Mouse (Mus musculus) limb, embryonic 14.5 days (tissue): ENCODE data around the gene Olfr1427. TPM values are rescaled to one million over a fixed set of nuclear protein-coding genes. Genes with fewer than 3 reads are reported as not detected.

Experiments used
- ATAC-seq: fragments of 200-750 bp; cut with Nextera tagmentation; 2 replicates; pipeline ENCODE4 v1.8.0; 2017; ENCODE audit warnings: low read depth, moderate number of reproducible peaks, moderate TSS enrichment; ENCODE audit not compliant: low FRiP score
- DNase-seq: peaks from one replicate; pipeline ENCODE4 v3.0.0-alpha.2; 2015; ENCODE audit warnings: low spot score
- H3K27ac ChIP-seq: fragments of 300-500 bp; sonication (generic); replicated peaks from 2 replicates; pipeline ENCODE4 v1.5.1; 2014; ENCODE audit warnings: low read depth, mild to moderate bottlenecking, low read length, moderate library complexity, mixed read lengths
- H3K27me3 ChIP-seq: fragments of 300-500 bp; sonication (generic); 2 replicates; pipeline ENCODE4 v1.6.1; 2014; ENCODE audit warnings: low read length, mixed read lengths; ENCODE audit not compliant: control insufficient read depth, insufficient read depth
- H3K36me3 ChIP-seq: fragments of 300-500 bp; sonication (generic); 2 replicates; pipeline ENCODE4 v1.6.1; 2014; ENCODE audit warnings: mild to moderate bottlenecking, low read length, moderate library complexity, mixed read lengths; ENCODE audit not compliant: control insufficient read depth, insufficient read depth
- H3K4me1 ChIP-seq: fragments of 300-500 bp; sonication (generic); 2 replicates; pipeline ENCODE4 v1.6.1; 2014; ENCODE audit warnings: antibody characterized with exemption, low read length, mixed read lengths; ENCODE audit not compliant: control insufficient read depth, insufficient read depth
- H3K4me2 ChIP-seq: fragments of 300-500 bp; sonication (generic); replicated peaks from 2 replicates; pipeline ENCODE4 v1.6.1; 2014; ENCODE audit warnings: low read depth, mild to moderate bottlenecking, low read length, moderate library complexity; ENCODE audit not compliant: severe bottlenecking
- H3K4me3 ChIP-seq: fragments of 300-500 bp; sonication (generic); replicated peaks from 2 replicates; pipeline ENCODE4 v1.5.1; 2014; ENCODE audit warnings: low read length
- H3K9ac ChIP-seq: fragments of 300-500 bp; sonication (generic); 2 replicates; pipeline ENCODE4 v1.6.1; 2014; ENCODE audit warnings: mild to moderate bottlenecking, low read depth, low read length, moderate library complexity; ENCODE audit not compliant: severe bottlenecking
- H3K9me3 ChIP-seq: fragments of 300-500 bp; sonication (generic); 2 replicates; pipeline ENCODE4 v1.6.1; 2016; ENCODE audit warnings: low read length; ENCODE audit not compliant: control insufficient read depth
- POLR2A ChIP-seq: fragments of 200-500 bp; IDR thresholded peaks from 2 replicates; pipeline ENCODE4 v1.8.0; 2012; ENCODE audit warnings: inconsistent platforms, mild to moderate bottlenecking, moderate library complexity, borderline replicate concordance; ENCODE audit not compliant: insufficient read depth, insufficient read length; ENCODE audit errors: extremely low read depth
- WGBS: fragments of 180-500 bp; shearing (Covaris S2); extraction: QIAGEN DNeasy Blood & Tissue Kit; methylation state at CpG from one replicate; pipeline ENCODE4 v1.1.7; 2014; 5-methylcytosine and 5-hydroxymethylcytosine counted together
- polyA plus RNA-seq, 2 experiments: library from polyadenylated mRNA; depleted of rRNA in 1 of 2; stranded (reverse) in 1 of 2; unstranded in 1 of 2; fragments of >200 nt; fragmentation: Nextera tagmentation in 1 of 2; extraction: Ambion mirVana in 1 of 2; gene quantifications; 2 replicates each; pipeline versions ENCODE4 v1.2.1 to v1.2.3; 2012 to 2014

Gene Olfr1427
- polyA plus RNA-seq (2012; rRNA removed) (not detected in 2 replicates), polyA plus RNA-seq (2014; fragmentation: Nextera tagmentation; extraction: Ambion mirVana) (not detected in 2 replicates)

GRCm38 (mm10) chr19:12103234-12103633, at the start of gene Olfr1427:
Gene Olfr1427 (minus strand): TSS chr19:12103334.
- Histone ChIP-seq H3K27me3 (no peaks in the 10 kb centered on the region), H3K36me3 (no peaks in the 10 kb centered on the region), H3K4me2 (no peak within 1 kb of the TSS), H3K9ac (no peak within 1 kb of the TSS), H3K9me3 (no peaks in the 10 kb centered on the region), H3K4me3 (no peak within 1 kb of the TSS), H3K27ac (no peak within 1 kb of the TSS), H3K4me1 (no peaks in the 10 kb centered on the region)
- DNase-seq (no peak), ATAC-seq (no peak)
- WGBS, result 98% methylated on average over 2 of the region's 2 CpGs
- no peak for TF ChIP-seq POLR2A

GRCm38 (mm10) chr19:12145452-12145851, 42.3 kb upstream of the Olfr1427 start:
- TF ChIP-seq POLR2A, result no peak
- Histone ChIP-seq H3K9ac (no peak overlapping the region), H3K27me3 (no peaks in the 10 kb centered on the region), H3K27ac (no peak overlapping the region), H3K4me2 (no peak overlapping the region), H3K36me3 (no peaks in the 10 kb centered on the region), H3K4me1 (no peaks in the 10 kb centered on the region), H3K9me3 (no peaks in the 10 kb centered on the region), H3K4me3 (no peak overlapping the region)
- no peak for DNase-seq
- 84% methylated on average over 3 of the region's 3 CpGs for whole genome bisulfite sequencing
- no peak for ATAC-seq

- WGBS, result 23% methylated on average over 1 of the region's 1 CpGs
- no peak overlapping the region for H3K27ac ChIP-seq
- no peaks in the 10 kb centered on the region for H3K36me3 ChIP-seq
- H3K27me3 ChIP-seq, result no peaks in the 10 kb centered on the region
- no peak overlapping the region for H3K9ac ChIP-seq
- no peaks in the 10 kb centered on the region for H3K4me1 ChIP-seq
- H3K9me3 ChIP-seq, result no peaks in the 10 kb centered on the region
- TF ChIP-seq POLR2A, result no peak
- DNase-seq (peak; percentile 17), ATAC-seq (no peak)
- H3K4me3 ChIP-seq, result no peak overlapping the region
- no peak overlapping the region for H3K4me2 ChIP-seq
Measured at GRCm38 (mm10) chr19:12143356-12143755, 40.2 kb upstream of the Olfr1427 start.

- peak; percentile 29 for DNase-seq
- WGBS, result 35% methylated on average over 2 of the region's 2 CpGs
- Histone ChIP-seq H3K4me1 (no peaks in the 10 kb centered on the region), H3K36me3 (no peaks in the 10 kb centered on the region), H3K9ac (no peak overlapping the region), H3K4me2 (no peak overlapping the region), H3K4me3 (no peak overlapping the region), H3K9me3 (no peaks in the 10 kb centered on the region), H3K27ac (no peak overlapping the region), H3K27me3 (no peaks in the 10 kb centered on the region)
- no peak for TF ChIP-seq POLR2A
- ATAC-seq, result no peak
Measured at GRCm38 (mm10) chr19:12134289-12134688, 31.2 kb upstream of the Olfr1427 start.

- Histone ChIP-seq H3K4me3 (no peak within 1 kb of the TSS), H3K27me3 (no peaks in the 10 kb centered on the region), H3K27ac (no peak within 1 kb of the TSS), H3K4me1 (no peaks in the 10 kb centered on the region), H3K4me2 (no peak within 1 kb of the TSS), H3K9ac (no peak within 1 kb of the TSS), H3K9me3 (no peaks in the 10 kb centered on the region), H3K36me3 (no peaks in the 10 kb centered on the region)
- ATAC-seq (no peak), DNase-seq (no peak)
- no peak for TF ChIP-seq POLR2A
- WGBS, result 63% methylated on average over 3 of the region's 3 CpGs
Measured at GRCm38 (mm10) chr19:12123103-12123502, 20.0 kb upstream of the Olfr1427 start, which contains the start of gene Olfr76. Gene Olfr76 (minus strand): TSS chr19:12123203.

- Histone ChIP-seq H3K4me1 (no peaks in the 10 kb centered on the region), H3K27me3 (no peaks in the 10 kb centered on the region), H3K36me3 (no peaks in the 10 kb centered on the region), H3K4me3 (no peak overlapping the region), H3K4me2 (no peak overlapping the region), H3K9ac (no peak overlapping the region), H3K9me3 (no peaks in the 10 kb centered on the region), H3K27ac (no peak overlapping the region)
- no peak for TF ChIP-seq POLR2A
- 94% methylated on average over 3 of the region's 3 CpGs for WGBS
- ATAC-seq, result no peak
- DNase-seq, result no peak
Measured at GRCm38 (mm10) chr19:12116464-12116863, 13.3 kb upstream of the Olfr1427 start.
